Mouse (Mus musculus) liver, embryonic 14.5 days (tissue): ENCODE results near the gene Prex1.

Experiments used
- CTCF ChIP-seq: IDR thresholded peaks from 2 replicates; pipeline ENCODE4 v1.5.1; 2016; ENCODE audit warnings: antibody characterized with exemption, low read depth, control low read depth
- EP300 ChIP-seq: IDR thresholded peaks from 2 replicates; pipeline ENCODE4 v1.6.1; 2016; ENCODE audit warnings: antibody characterized with exemption, low read depth

DNA sequence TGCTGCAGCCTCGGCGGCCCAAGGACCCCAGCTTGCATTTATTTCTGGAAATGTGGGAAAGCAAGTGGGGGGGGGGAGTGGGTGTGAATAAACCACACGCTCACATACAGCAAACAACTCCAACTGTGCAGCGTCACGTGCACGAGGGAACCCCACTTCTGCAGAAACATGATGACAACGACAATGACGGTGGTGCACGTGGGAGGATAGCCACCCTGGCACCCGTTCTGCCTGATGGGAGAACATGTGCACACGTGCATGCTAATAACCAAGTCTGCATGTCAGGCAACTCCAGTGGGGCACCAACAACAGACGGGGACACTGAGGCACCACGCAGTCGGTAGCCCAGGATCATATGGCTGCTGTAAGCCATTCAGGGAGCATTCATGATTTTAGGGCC is 37.1 kb downstream of the Prex1 start:
- TF ChIP-seq EP300 (no peak), CTCF (no peak)
